Mouse (Mus musculus): Measurements from ENCODE around the gene Ptpn13. TPM values are rescaled to one million over a fixed set of nuclear protein-coding genes. Genes with fewer than 3 reads are reported as not detected.

The Ptpn13 gene
- total RNA-seq, 2 experiments from 2014 or later: 9.6 to 10.5 TPM

DNA sequence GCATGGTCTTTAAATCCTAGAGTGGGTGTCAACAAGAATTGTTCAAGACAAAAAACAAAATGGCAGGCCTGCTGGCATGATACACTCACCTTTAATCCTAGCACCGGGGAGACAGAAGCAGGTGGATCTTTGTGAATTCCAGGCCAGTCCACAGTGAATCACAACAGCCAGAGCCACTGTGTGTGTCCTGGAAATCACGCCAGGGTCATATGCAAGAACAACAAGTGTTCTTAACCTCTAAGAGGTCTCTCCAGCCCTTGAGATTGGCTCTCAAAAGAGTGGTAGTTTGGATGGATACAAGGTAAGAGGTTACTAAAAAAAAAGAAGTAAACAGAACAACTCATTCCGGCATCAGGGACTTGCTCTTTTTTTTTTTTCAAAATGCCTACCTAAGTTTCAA, 222.3 kb downstream of the Ptpn13 start:
- no peak overlapping the region for H3K27ac ChIP-seq
- no peak for TF ChIP-seq CTCF (IDR thresholded peaks at IDR 0.05)
- no peak for DNase-seq (ENCODE audit: extremely low spot score in 1 of 2, low spot score in 2 of 2)
- no peak overlapping the region for H3K4me3 ChIP-seq
- intact Hi-C loops (cut with DNase I): no loop called here

Other genes starting within 250 kb of the Ptpn13 start
- 100 to 1,000 TPM; 475 to 532 TPM for gene Mapk10, start 213.9 kb upstream of the Ptpn13 start, total RNA-seq (2021)
- under 1 TPM in 1 of 2 experiments, not detected in 1; 0.21 TPM for gene Slc10a6, start 204.2 kb downstream of the Ptpn13 start, total RNA-seq (2021)
- not detected for gene 1700016H13Rik, start 230.8 kb downstream of the Ptpn13 start, total RNA-seq (2021)

Data from left cerebral cortex, adult 2 months (tissue).